Mouse (Mus musculus) brain, adult 2 months (tissue): ENCODE measurements at regions not wholly inside any gene's neighbourhood (a gene's known extent, or its start where the extent isn't known, plus 50 kb on each side); places are given as distances from the start of the nearest gene placed in this dataset.

ENCODE experiments used
- DNase-seq: peaks from one replicate; pipeline ENCODE4 v3.0.0; 2011; ENCODE audit warnings: low read depth, low spot score

DNA sequence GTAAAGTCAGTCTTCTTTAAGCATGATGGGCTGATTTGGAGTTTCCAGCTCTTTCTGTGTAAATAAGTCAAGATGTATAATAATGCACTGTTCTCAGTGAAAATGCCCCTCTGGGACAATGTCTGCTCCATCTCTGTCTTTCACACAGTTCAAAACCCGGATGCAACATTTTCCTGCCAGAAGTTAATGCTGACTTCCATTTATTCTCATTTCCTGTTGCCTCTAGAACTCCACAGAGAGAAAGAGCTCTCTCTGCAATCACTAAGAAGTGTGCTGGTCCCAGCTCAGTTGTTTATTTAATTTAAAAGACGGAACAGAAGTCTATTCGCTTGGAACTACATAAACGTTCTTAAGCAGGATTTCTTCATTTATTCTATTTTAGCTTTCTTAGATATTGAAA, 92.0 kb upstream of the Hpgd start:
- DNase-seq = no peak

DNA sequence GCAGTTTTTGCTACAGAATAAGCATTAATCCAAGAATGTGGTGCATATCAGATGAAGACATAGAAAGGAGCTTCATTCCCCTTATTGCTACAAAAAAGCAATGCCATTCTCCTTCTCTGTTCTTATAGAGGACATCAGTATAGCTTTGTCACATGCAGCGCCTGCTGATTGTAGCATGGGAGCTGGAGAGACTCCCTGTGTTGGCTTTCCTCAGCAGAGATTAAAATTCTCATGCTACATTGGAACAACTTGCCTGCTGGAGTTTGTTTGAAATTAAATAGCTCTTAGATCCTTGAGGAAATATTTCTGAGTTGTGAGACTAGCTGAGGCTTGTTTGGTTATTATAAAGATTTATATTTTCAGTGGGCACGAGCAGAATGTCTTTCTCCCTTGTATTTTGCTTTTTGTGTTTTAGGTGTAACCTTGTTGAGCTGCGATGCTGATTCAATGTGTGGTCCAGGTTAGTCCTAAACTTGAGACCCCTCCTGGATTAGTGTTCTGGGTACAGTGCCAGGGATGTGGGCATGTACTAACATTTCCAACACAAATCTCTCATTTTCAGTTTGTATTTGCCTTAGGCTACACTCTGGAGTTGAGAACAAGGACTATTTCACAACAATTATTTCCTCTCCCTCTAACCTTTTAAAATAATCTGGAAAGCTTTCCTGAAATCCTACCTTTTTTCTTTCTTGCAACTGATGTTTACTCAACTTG, 82.3 kb upstream of the Hpgd start:
- peak; percentile 12 for DNase-seq

DNA sequence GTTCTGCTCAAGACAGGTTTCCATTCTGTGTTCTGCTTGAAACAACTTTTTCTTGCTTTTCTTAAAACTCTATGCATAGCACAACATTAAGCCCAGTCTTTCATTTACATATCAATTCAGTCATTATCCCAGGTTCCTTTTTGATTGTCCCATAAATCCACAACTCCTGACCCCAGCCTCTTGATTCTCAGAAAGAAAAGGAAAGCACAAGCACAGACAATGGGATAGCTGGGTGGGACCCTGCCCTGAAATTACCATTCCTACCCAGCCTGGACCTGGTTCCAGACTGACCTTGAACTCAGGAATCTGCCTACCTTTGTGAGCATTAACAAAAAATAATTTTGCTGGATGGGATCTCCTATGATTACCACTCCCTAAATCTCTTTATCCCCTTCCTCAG, 75.5 kb upstream of the Hpgd start:
- no peak for DNase-seq

GRCm38 (mm10) chr8:56219391-56219790, 75.0 kb upstream of the Hpgd start:
- DNase-seq = no peak

- no peak for DNase-seq
Observed at GRCm38 (mm10) chr8:56223010-56223409, 71.4 kb upstream of the Hpgd start.

DNA sequence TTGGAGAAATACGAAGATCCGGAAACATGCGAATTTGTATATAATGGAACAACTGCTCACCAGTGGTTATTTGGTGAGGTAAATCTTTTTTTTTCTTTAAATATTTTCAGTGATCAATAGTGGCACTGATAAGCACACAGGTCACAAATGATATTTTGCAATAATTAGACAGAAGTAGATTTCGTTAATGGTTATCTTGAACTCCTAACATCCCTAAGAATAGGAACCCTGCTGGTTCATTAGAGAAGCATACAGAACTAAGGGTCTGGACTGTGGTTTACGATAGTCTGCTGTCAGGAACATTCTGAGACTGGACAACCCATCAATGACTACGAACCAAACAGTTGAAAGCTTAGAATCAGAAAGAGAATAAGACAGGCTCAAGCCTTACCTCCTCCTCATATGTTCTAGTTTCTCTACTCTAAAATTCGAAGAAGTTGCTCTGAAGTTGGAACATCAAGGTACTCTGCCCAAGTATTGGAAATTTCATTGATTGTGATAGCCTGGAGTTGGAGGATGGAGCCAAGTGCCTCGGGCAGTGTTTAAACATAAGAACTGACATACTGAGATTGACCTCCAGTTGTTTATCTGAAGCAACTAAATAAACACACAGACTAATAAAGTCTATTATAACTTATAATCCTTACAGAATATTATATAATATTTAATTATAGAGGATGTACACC, 63.6 kb upstream of the Hpgd start:
- no peak for DNase-seq

- DNase-seq = no peak
Observed at GRCm38 (mm10) chr8:56231930-56232329, 62.5 kb upstream of the Hpgd start.

GRCm38 (mm10) chr8:56232552-56232951, 61.8 kb upstream of the Hpgd start:
- DNase-seq = no peak

DNA sequence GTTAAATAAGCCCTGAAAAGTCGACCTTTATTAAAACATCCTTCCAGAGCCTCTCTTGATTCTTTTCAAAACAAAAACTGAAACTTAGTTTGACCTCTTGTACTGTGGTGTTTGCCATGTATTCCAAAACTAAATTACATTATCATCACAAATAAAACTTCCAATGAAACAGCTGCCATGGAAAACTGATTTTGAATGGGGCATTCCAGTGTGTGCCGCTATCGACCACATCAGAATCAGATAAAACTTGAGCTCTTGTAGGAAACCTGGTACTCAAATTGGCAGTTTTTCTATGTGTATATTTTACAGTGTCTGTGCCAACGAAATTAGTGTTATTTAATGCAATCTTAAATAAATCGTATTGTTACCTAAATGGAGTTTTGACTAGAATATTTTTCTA, 60.6 kb upstream of the Hpgd start:
- no peak for DNase-seq

- no peak for DNase-seq
Observed at GRCm38 (mm10) chr8:56234238-56234637, 60.1 kb upstream of the Hpgd start.

DNA sequence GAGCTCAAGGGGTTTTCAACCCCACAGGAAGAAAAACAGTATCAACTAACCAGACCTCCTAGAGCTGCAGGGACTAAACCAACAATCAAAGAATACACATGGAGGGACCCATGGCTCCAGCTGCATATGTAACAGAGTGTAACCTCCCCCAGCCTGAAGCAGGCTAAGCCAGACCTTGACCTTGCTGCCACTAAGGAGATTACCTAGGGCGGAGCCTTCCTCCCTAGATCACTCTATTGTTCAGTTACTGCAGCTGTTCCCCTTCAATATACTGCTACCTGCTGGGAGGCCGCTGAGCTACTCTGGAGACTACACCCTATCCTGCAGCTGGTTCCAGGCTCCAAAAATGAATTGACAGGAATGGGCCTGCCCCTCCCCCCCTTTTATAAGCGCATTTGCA, 51.1 kb upstream of the Hpgd start:
- DNase-seq = no peak
